Mouse (Mus musculus): ENCODE measurements around the gene Ccdc9b. TPM values are rescaled to one million over a fixed set of nuclear protein-coding genes. Genes with fewer than 3 reads are reported as not detected.

The Ccdc9b gene
- polyA plus RNA-seq, 1 experiment = not detected

GRCm38 (mm10) chr2:118756103-118756502 is 6.4 kb downstream of the Ccdc9b start:
- Histone ChIP-seq H3K4me3 (replicated peaks) (no peak overlapping the region), H3K4me1 (ENCODE audit: control insufficient read depth) (peaks cover 52% of the 10 kb centered on the region), H3K36me3 (ENCODE audit: control insufficient read depth) (peaks cover 17% of the 10 kb centered on the region), H3K27me3 (ENCODE audit: control insufficient read depth) (no peaks in the 10 kb centered on the region; the same call in 1 of the 2 replicates), H3K9me3 (ENCODE audit: control insufficient read depth, low read length) (no peaks in the 10 kb centered on the region)
- TF ChIP-seq GATA1 (IDR thresholded peaks at IDR 0.05; ENCODE audit: low read length) (no peak), TAL1 (IDR thresholded peaks at IDR 0.05; ENCODE audit: low read length) (no peak)

GRCm38 (mm10) chr2:118755407-118755806 is 7.1 kb downstream of the Ccdc9b start:
- Histone ChIP-seq H3K4me3 (replicated peaks) (no peak overlapping the region), H3K9me3 (ENCODE audit: control insufficient read depth, low read length) (no peaks in the 10 kb centered on the region), H3K36me3 (ENCODE audit: control insufficient read depth) (peaks cover 23% of the 10 kb centered on the region), H3K4me1 (ENCODE audit: control insufficient read depth) (peaks cover 56% of the 10 kb centered on the region), H3K27me3 (ENCODE audit: control insufficient read depth) (no peaks in the 10 kb centered on the region; the same call in 1 of the 2 replicates)
- TF ChIP-seq TAL1 (IDR thresholded peaks at IDR 0.05; ENCODE audit: low read length) = no peak
- TF ChIP-seq GATA1 (IDR thresholded peaks at IDR 0.05; ENCODE audit: low read length) = no peak

GRCm38 (mm10) chr2:118754143-118754542 is 8.3 kb downstream of the Ccdc9b start:
- Histone ChIP-seq H3K27me3 (ENCODE audit: control insufficient read depth) (no peaks in the 10 kb centered on the region; the same call in 1 of the 2 replicates), H3K9me3 (ENCODE audit: control insufficient read depth, low read length) (no peaks in the 10 kb centered on the region), H3K4me1 (ENCODE audit: control insufficient read depth) (peaks cover 56% of the 10 kb centered on the region), H3K36me3 (ENCODE audit: control insufficient read depth) (peaks cover 36% of the 10 kb centered on the region), H3K4me3 (replicated peaks) (no peak overlapping the region)
- no peak for TF ChIP-seq GATA1 (IDR thresholded peaks at IDR 0.05; ENCODE audit: low read length)

DNA sequence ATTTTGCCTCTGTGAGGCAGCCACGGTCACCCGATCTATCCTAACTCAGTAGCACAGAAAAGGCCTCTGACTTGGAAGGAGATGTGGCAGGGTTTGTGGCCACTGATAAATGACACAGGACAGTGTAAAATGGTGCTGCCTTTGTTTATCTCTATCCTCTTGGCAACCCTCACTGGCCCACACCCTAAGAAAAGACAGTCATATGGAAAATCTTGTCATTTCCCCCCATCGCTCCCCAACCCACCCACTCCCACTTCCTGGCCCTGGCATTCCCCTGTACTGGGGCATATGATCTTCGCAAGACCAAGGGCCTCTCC is 9.7 kb downstream of the Ccdc9b start:
- no peaks in the 10 kb centered on the region; the same call in 1 of the 2 replicates for H3K27me3 ChIP-seq (ENCODE audit: control insufficient read depth)
- H3K4me1 ChIP-seq (ENCODE audit: control insufficient read depth) = peaks cover 67% of the 10 kb centered on the region
- H3K36me3 ChIP-seq (ENCODE audit: control insufficient read depth) = peaks cover 50% of the 10 kb centered on the region
- peak overlapping the region; percentile 21 for H3K4me3 ChIP-seq (replicated peaks)
- TF ChIP-seq GATA1 (IDR thresholded peaks at IDR 0.05; ENCODE audit: low read length) = no peak
- no peak for TF ChIP-seq TAL1 (IDR thresholded peaks at IDR 0.05; ENCODE audit: low read length)
- no peaks in the 10 kb centered on the region for H3K9me3 ChIP-seq (ENCODE audit: control insufficient read depth, low read length)

DNA sequence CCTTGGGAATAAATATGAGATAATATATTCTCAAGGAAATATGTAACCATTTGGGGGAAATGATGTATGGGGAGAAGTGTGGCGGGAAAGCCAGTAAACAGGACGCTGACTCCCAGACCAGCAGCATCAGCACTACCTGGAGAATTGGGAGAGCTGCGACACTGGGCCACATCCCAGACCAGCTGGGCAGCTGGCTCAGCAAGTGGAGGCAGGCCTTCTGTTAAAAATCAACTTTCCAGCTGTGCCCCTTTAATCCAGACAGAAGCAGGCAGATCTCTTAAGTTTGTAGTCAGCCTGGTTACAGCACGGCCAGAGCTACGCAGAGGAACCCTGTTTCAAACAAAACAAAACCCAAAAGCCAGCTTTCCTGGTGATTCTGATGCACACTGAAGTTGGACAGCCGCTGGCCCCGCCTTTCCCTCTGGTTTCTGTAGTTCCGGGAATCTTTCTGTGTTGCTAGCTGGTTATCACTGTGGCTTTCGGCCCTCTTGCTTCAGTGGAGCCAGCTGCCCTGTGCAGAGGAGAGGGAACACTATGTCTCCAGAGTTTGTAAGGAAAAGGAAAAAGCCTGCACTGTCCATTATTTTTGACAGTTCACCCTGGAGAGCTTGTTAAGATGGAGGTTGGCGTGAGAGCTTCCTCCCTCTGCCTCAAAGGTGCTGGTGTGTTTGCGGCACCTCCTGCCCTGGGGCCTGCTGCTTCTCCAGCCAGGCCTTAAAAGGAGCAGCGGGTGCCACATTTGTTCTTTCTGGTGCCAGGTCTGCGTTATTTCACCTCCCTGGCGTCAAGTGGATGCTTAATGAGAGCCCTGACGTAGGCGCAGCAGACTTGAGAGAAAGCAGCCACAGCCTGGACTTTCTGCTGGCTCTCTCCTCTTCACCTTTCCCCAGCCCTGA is 10.3 kb downstream of the Ccdc9b start:
- Histone ChIP-seq H3K4me3 (replicated peaks) (peak overlapping the region; percentile 21), H3K4me1 (ENCODE audit: control insufficient read depth) (peaks cover 73% of the 10 kb centered on the region), H3K27me3 (ENCODE audit: control insufficient read depth) (no peaks in the 10 kb centered on the region; the same call in 1 of the 2 replicates), H3K9me3 (ENCODE audit: control insufficient read depth, low read length) (no peaks in the 10 kb centered on the region), H3K36me3 (ENCODE audit: control insufficient read depth) (peaks cover 55% of the 10 kb centered on the region)
- TF ChIP-seq TAL1 (IDR thresholded peaks at IDR 0.05; ENCODE audit: low read length) (no peak), GATA1 (IDR thresholded peaks at IDR 0.05; ENCODE audit: low read length) (no peak)

- peaks cover 55% of the 10 kb centered on the region for H3K36me3 ChIP-seq (ENCODE audit: control insufficient read depth)
- no peak overlapping the region for H3K4me3 ChIP-seq (replicated peaks)
- no peaks in the 10 kb centered on the region for H3K27me3 ChIP-seq (ENCODE audit: control insufficient read depth)
- H3K9me3 ChIP-seq (ENCODE audit: control insufficient read depth, low read length) = no peaks in the 10 kb centered on the region
- peaks cover 78% of the 10 kb centered on the region for H3K4me1 ChIP-seq (ENCODE audit: control insufficient read depth)
- TF ChIP-seq TAL1 (IDR thresholded peaks at IDR 0.05; ENCODE audit: low read length) = no peak
- no peak for TF ChIP-seq GATA1 (IDR thresholded peaks at IDR 0.05; ENCODE audit: low read length)
These were observed 12.0 kb downstream of the Ccdc9b start for GRCm38 (mm10) chr2:118750476-118750875.

DNA sequence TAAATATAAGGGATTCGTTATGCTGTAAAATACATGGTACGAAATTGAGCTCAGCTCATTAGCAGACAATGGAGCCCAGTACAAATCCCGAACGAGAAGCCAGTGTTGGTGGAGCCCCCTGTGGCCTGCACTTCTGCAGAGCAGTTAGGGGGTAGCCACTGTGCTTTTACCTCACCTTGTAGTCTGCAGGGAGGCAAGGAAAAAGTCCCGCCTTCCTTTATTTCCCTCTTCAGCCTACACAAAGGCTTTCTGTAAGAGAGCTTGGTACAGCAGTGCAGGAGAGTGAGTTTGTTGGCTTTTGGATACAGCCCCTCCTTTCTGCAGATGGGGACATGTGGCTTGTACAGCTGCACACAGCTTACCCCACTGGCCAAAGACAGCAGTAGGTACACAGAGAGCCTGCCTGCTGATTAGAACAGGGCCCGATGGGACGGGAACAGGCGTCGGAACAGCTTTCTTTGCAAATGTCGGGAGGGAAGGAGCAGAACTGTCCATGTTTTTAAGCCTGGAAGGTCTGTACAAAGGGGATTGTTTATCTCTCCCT is 13.0 kb downstream of the Ccdc9b start:
- H3K4me1 ChIP-seq (ENCODE audit: control insufficient read depth) = peaks cover 87% of the 10 kb centered on the region
- no peaks in the 10 kb centered on the region for H3K9me3 ChIP-seq (ENCODE audit: control insufficient read depth, low read length)
- TF ChIP-seq GATA1 (IDR thresholded peaks at IDR 0.05; ENCODE audit: low read length) = no peak
- TF ChIP-seq TAL1 (IDR thresholded peaks at IDR 0.05; ENCODE audit: low read length) = no peak
- no peak overlapping the region for H3K4me3 ChIP-seq (replicated peaks)
- peaks cover 55% of the 10 kb centered on the region for H3K36me3 ChIP-seq (ENCODE audit: control insufficient read depth)
- H3K27me3 ChIP-seq (ENCODE audit: control insufficient read depth) = peaks cover 9% of the 10 kb centered on the region

- Histone ChIP-seq H3K27me3 (ENCODE audit: control insufficient read depth) (peaks cover 16% of the 10 kb centered on the region), H3K4me3 (replicated peaks) (peak overlapping the region; percentile 91), H3K36me3 (ENCODE audit: control insufficient read depth) (peaks cover 51% of the 10 kb centered on the region), H3K9me3 (ENCODE audit: control insufficient read depth, low read length) (no peaks in the 10 kb centered on the region), H3K4me1 (ENCODE audit: control insufficient read depth) (peaks cover 80% of the 10 kb centered on the region)
- TF ChIP-seq TAL1 (IDR thresholded peaks at IDR 0.05; ENCODE audit: low read length) = no peak
- no peak for TF ChIP-seq GATA1 (IDR thresholded peaks at IDR 0.05; ENCODE audit: low read length)
These were observed 15.0 kb downstream of the Ccdc9b start for GRCm38 (mm10) chr2:118747301-118747960.
